In genomic region chr10:20031936-20032335, GRCm38 (mm10) we compare ENCODE assay signal across 8 mouse cellular contexts.
DNase-seq lines count a peak whose midpoint lies in the region; TF ChIP-seq lines count a peak whose summit lies in the region.

No protein-coding gene starts in this region.

- TF ChIP-seq POLR2A in brain, embryonic 14.5 days (IDR thresholded peaks at IDR 0.05; ENCODE audit: borderline replicate concordance, extremely low read depth, insufficient read depth, insufficient read length, poor library complexity, severe bottlenecking) = no peak

- intact Hi-C loops in left cerebral cortex, postnatal 10 days (cut with DNase I) = no loop called here
- intact Hi-C loops in left cerebral cortex, adult 2 months (cut with DNase I) = no loop called here

- no peak for TF ChIP-seq CTCF in left cerebral cortex, adult 2 months (IDR thresholded peaks at IDR 0.05)
- TF ChIP-seq CTCF in brain, embryonic 14.5 days (IDR thresholded peaks at IDR 0.05; ENCODE audit: borderline replicate concordance, extremely low read depth, insufficient read depth, insufficient read length) = no peak

- peak; percentile 46 to 71 for DNase-seq in left cerebral cortex, postnatal 10 days (ENCODE audit: extremely low spot score in 1 of 2, low spot score in 2 of 2)
- no peak for DNase-seq in left cerebral cortex, adult 2 months (ENCODE audit: extremely low spot score in 1 of 2, low spot score in 2 of 2)
- DNase-seq in brain, embryonic 14.5 days (ENCODE audit: low read depth) = peak; percentile 58
- peak; percentile 57 to 76 for DNase-seq in heart, adult 9 months (ENCODE audit: low spot score in 2 of 2)
- peak; percentile 59 to 65 for DNase-seq in layer of hippocampus, postnatal 10 days (ENCODE audit: low spot score in 2 of 2)
- DNase-seq in urinary bladder, postnatal 25 days (ENCODE audit: low spot score) = peak; percentile 36
- no peak for DNase-seq in B cell, adult 2 months
- DNase-seq in embryo, embryonic 11 days = no peak

- H3K4me3 ChIP-seq in left cerebral cortex, adult 2 months = no peak overlapping the region

- no peak overlapping the region for H3K27ac ChIP-seq in left cerebral cortex, adult 2 months

Comparison
In these comparisons a context has a peak if more than half of its experiments do, and no peak if none do; other contexts are left out.
1. DNase-seq: peak in left cerebral cortex, postnatal 10 days (2 of 2), brain, embryonic 14.5 days (single experiment), heart, adult 9 months (2 of 2), layer of hippocampus, postnatal 10 days (2 of 2) and urinary bladder, postnatal 25 days (single experiment); none in left cerebral cortex, adult 2 months (0 of 2), B cell, adult 2 months (0 of 2) and embryo, embryonic 11 days (single experiment).